Mouse (Mus musculus) granulocyte monocyte progenitor cell, adult 5-6 weeks (primary cell): ENCODE measurements around the gene Syp. TPM values are rescaled to one million over a fixed set of nuclear protein-coding genes. Genes with fewer than 3 reads are reported as not detected.
A peak's percentile ranks its signal among the peaks of the same experiment; 100 is the strongest.

Source experiments
- ATAC-seq: replicated peaks from 2 replicates; pipeline ENCODE4 v1.8.0; 2016; ENCODE audit warnings: mild to moderate bottlenecking, moderate TSS enrichment, inconsistent platforms; ENCODE audit not compliant: poor library complexity, severe bottlenecking
- total RNA-seq, 2 experiments: library from RNA; stranded (forward) in 1 of 2; stranded (reverse) in 1 of 2; fragments of 200-712, 200-1000 nt in 1 of 2; fragments of >200 nt in 1 of 2; fragmentation: Nextera tagmentation in 1 of 2; gene quantifications; 2 replicates each; pipeline ENCODE4 v1.2.3; 2014 to 2017

Gene Syp
- total RNA-seq (2014; fragmentation: Nextera tagmentation) (0.23 and 0.97 TPM in 2 replicates), total RNA-seq (2017) (0.13 TPM in 1 of 2 replicates, not detected in the other)

GRCm38 (mm10) chrX:7638401-7639091 is at the start of gene Syp:
TSS of gene Syp (plus strand) at chrX:7638471.
- peak; percentile 100 for ATAC-seq

DNA sequence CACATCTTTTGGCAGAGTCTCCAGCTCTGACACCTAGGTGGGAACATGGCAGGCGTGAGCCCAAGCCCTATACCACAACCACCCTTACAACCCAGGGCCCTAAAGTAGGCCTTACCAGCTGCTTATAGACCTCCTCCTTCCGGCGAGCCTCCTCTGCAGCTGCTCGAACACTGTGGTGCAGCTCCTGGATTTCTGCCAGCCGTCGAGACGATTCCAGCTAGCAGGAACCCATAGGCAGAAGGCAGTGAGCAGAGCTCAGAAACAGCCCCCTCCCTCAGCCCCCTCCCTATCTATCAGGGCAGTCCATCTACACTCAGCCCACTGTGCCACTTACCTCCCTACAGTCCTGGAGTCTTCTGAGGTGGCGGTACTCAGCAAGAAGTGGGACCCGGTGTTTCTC is 42.9 kb upstream of the Syp start:
- no peak for ATAC-seq

- peak; percentile 74 for ATAC-seq
These were observed 34.3 kb upstream of the Syp start for GRCm38 (mm10) chrX:7604004-7604403.

DNA sequence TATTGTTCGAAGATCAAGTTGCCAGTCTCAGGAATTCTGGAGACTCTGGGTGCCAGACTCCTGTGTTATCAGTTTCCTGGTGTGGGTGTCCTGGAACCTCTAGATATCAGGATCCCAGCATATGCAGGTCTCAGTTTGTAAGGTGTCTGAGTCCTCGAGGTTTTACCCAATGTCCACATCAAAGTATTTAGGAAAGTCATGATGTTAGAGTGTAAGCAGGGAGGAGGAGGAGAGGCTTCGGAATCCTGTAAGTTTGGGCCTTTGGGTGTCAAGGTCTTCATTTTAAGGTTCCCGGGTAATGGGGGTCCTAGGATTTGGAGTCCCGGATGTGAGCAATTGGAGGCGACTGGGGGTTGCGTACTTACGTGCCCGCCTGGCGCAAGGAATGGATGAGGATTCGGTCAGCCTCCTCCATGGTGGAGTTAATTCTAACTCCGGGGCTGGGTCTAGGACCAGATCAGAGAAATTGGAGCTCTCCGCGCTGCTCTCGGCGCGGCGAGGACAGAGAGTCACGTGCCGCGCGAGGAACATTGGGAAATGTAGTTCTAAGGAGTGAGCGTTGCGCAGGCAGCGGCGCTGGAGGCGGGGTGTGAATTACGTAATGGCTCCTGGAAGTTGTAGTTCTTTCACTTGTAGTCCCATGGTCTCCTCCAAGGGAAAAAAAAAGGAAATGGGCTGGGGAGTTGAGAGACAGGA is 33.2 kb upstream of the Syp start, which contains the start of gene Ccdc22:
Gene Ccdc22, minus strand, starts transcription at position 639 of the 696 bp plus-strand sequence.
- ATAC-seq: peak; percentile 96

GRCm38 (mm10) chrX:7605575-7605941 is 32.7 kb upstream of the Syp start:
- peak; percentile 23; the same call in 1 of the 2 replicates for ATAC-seq

DNA sequence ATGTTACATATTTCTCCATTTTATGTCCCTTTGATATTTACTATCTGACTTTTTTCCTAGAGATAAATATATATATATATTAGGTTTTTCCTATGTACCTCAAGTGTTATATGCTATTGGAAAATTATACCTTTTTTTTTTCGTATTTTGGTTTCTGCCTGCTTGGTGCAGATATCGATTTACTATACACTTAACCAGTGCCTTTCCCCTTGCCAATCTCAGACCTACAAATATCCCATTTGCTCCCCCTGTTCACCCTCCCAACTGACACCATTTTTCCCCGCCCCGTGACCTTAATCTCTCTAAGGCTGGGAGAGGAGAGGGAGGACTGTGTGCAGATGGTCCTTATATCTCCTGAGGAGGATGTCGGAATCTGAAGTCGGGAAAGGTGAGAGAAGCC is 31.5 kb upstream of the Syp start, which contains the start of gene Cacna1f:
Gene Cacna1f, plus strand, starts transcription at position 301 of the 400 bp plus-strand sequence.
- ATAC-seq: no peak

- no peak for ATAC-seq
These were observed 28.2 kb upstream of the Syp start for GRCm38 (mm10) chrX:7610035-7610434.

DNA sequence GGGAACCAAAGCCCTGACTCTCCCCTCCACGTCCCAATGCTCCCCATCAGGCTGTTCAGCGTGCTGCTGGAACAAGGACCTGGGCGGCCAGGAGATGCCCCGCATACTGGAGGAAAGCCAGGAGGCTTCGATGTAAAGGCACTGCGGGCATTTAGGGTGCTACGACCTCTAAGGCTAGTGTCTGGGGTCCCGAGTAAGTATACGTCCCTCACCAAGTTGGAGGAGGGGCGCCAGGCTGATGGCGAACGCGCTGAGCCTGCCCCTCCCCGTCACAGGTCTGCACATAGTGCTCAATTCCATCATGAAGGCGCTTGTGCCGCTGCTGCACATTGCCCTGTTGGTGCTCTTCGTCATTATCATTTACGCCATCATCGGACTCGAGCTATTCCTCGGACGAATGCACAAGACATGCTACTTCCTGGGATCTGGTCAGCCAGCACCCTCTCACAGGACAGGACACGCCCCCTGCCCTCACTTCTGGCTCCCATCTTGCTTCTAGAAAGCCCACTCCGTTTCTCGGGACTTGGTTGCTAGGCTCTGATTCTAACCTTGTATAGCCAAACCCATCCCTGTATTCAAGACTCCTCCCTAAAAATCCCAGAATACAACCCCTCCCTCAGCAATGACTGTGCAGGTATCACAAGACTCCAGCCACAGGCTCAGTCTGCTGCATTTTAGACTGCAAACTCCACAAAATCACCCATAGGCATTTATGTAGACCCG is 27.6 kb upstream of the Syp start:
- ATAC-seq: peak; percentile 33

DNA sequence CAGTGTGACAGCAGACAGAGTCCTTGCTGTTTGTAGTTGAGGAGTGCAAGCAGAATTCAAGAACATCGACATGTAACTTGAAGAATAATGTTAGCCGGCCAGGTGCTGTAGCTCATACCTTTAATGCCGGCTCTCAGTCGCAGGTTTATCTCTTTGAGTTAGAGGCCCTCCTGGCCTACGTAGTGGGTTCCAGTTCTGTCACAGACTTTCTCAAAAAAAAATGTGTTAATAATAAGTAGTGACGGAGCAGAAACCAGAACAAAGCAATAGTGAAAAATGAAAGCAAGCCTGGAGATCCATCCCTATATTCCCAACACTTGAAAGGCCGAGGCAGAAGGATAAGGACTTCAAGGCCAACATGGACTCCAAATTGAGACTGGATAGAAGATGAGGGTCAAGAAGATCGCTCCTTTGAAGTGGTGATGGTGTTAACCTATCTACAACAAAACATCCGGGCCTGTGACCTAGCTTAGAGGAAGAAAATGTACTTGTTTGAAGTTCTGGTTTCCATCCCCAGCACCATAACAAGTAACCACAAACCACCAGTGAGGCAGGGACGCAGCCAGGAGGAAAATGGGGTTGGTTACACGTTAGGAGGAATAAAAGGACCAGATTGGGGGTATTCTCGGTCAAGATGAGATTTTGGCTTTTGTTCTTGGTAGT is 20.3 kb upstream of the Syp start:
- no peak for ATAC-seq

DNA sequence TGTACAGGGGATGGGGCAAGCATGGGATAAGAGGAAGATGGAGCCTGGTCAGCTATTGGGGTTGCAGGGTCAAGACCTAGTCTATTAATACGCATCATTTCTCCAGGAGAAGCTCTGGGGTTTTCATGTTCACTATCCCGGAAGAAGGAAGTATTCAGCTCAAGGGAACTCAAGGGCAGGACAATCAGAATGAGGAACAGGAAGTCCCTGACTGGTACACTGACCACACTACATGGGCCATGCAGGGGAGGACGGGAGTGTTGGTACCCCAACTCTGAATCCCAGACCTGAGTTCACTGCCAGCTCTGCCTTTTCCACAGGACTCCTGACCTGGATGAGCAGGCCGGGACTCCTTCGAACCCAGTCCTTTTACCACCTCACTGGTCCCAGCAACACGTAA is 5.7 kb upstream of the Syp start:
- ATAC-seq: peak; percentile 84

DNA sequence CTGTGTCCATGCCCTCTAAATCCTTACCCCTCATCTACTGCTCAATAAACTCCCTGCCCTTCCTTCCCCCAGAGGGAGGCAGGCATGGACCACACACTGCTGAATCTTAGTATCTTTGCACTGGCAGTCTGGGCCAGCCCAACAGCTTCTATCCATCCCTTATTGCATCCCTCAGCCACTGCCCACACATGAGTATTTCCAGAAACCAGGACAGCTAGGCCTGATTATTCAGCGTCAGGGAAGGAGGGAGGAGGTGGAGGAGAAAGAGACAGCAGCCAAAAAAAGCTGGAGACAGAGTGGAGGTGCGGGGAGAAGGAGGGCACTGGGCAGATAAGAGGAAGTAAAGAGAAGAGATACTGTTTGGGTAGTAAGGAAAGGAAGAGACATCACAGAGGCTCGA is 3.2 kb upstream of the Syp start:
- no peak for ATAC-seq

GRCm38 (mm10) chrX:7639536-7640325 is 1.5 kb downstream of the Syp start:
- no peak for ATAC-seq

GRCm38 (mm10) chrX:7640785-7641184 is 2.5 kb downstream of the Syp start:
- ATAC-seq: no peak

DNA sequence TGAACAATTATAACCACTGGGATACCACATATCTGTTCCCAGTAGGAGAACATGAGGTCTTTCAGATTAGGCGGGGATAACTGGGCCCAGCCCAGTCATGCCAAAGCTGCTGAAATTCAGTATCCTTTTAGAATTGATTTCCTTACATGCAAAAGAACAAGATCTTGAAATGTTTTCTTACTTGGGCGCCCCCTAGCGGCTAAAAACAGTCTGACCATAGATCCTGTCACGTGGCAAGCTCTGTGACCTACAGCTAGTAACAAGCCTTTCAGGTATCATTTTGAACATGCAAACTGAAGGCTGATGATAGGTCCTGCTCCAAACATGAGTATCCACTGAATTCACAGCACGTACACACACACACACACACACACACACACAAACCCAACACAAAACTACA is 7.1 kb downstream of the Syp start:
- ATAC-seq: no peak

DNA sequence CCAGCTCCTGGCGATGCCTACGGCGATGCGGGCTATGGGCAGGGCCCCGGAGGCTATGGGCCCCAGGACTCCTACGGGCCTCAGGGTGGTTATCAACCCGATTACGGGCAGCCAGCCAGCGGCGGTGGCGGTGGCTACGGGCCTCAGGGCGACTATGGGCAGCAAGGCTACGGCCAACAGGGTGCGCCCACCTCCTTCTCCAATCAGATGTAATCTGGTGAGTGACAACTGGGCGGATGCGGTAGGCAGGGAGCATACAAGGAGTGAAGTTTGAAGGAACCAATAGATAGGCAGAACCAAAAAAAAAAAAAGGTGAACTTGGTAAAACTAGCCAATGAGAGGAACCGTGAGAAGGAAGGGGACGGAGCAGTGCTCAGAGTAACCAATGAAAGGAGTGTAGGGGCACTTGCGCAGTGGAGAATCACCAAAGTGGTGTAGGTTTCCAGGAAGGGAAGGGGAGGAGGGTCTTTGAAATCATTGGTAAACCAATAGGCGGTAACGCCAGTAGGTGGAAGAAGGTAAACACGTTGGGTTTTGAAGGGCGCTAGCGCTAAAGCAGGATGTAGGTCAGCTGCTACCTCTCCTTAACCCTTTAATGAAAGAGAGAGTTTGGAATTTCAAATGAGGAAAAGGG is 10.5 kb downstream of the Syp start:
- ATAC-seq: peak; percentile 94

DNA sequence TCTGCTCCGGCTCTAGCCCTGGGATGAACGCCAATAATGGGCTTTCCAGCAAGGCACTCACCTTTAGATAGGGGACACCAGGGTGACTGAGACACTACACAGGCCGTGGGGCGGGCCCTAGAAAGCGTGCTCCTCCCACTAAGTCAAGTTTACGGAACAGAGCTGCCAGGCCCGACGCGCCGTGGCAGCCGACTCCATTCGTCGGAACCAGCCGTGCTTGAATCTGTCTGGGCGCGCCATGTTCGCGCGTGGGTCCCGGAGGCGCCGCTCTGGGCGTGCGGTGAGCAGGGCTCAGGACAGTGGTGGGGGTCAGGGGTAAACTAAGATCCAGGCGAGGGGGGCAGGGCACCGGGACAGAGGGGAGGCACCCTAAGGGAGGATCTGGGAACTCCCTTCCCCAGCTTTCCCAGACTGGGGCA is 19.0 kb downstream of the Syp start, which contains the start of gene Prickle3:
Gene Prickle3, plus strand, starts transcription at position 40 of the 419 bp plus-strand sequence.
- ATAC-seq: peak; percentile 75

DNA sequence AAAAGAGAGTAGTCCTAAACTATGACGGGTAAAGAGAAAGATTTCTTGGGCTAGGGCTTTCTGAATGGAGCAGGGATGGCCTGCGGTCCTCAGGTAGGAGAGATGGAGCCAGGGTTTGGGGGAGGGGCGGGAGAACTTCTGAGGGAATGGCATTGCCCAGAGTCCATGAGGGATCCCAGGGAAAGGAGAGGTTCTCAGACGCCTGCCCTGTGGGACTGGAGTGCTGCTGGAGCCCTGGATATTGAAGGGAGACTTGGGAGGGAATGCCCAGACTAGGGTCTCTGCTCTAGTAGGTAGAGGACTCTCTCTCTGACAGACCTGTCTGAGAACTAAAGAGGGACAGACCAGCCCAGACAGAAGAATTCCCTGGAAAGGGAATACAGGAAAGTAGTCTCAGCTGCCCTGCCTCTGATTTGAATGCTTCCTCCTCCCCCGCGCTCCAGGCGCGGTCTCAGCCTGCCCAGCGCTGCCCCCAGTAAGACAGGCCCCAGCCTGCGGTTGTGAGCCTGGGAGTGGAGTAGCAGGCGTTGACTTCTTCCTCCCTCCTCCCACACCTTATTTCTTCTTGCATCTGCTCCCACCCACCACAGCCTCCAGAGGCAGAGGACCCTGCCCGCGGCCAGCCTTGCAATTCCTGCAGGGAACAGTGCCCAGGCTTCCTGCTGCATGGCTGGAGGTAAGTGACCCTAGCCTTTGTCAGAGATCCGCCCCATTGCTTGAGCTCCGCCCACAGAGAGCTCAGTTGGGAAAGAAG is 19.9 kb downstream of the Syp start:
- ATAC-seq: peak; percentile 40
